9 mouse cellular contexts compared by ENCODE assay signal in genomic region chr11:68807787-68808186, GRCm38 (mm10).
DNase-seq lines count a peak whose midpoint lies in the region; TF ChIP-seq lines count a peak whose summit lies in the region.
"Had no signal": no experiment of that assay in that cellular context is flagged by ENCODE, and none has a peak within 500 bp of the region (broad histone marks: within the 10 kb centered on the region; RNA-seq: fewer than 3 reads in every experiment).

No protein-coding gene starts in this region.

- DNase-seq in 3T3-L1 (ENCODE audit: low read depth, low spot score), result peak; percentile 73
- DNase-seq in Muller cell, postnatal 12 days (ENCODE audit: inconsistent ontology term), result peak; percentile 36
- peak; percentile 71 for DNase-seq in cerebellum, adult 9-11 months
- DNase-seq in gastrocnemius, adult 18-20 months (ENCODE audit: low spot score), result peak; percentile 58
- DNase-seq in kidney, postnatal 4 days, result peak; percentile 88 to 89
- DNase-seq in lung, adult 2 months, result peak; percentile 76
- DNase-seq in right cerebral cortex, adult 18-20 months, result peak; percentile 54
- DNase-seq in urinary bladder, adult 18-20 months (ENCODE audit: low spot score in 2 of 2), result peak; percentile 31 to 71

- TF ChIP-seq CTCF in lung, adult 2 months (IDR thresholded peaks at IDR 0.05; ENCODE audit: insufficient read depth, low read length), result peak; percentile 93

- H3K4me3 ChIP-seq in lung, adult 2 months (replicated peaks; ENCODE audit: extremely low read depth, low read depth, low read length), result no peak overlapping the region
- H3K4me3 ChIP-seq: stomach, embryonic 15.5 days had no signal

- no peak for TF ChIP-seq POLR2A in lung, adult 2 months (IDR thresholded peaks at IDR 0.05; ENCODE audit: borderline replicate concordance, extremely low read depth, low read depth, low read length)

- H3K4me1 ChIP-seq in lung, adult 2 months (ENCODE audit: control insufficient read depth, insufficient read depth, low read length), result no peaks in the 10 kb centered on the region
- H3K4me1 ChIP-seq: stomach, embryonic 15.5 days had no signal

- 34% methylated on average over 6 of the region's 6 CpGs for WGBS in lung, adult 2 months

Comparison
In these comparisons a context has a peak if more than half of its experiments do, and no peak if none do; other contexts are left out.
1. DNase-seq: peak in every context shown above with its lines; median percentile 88 in kidney, postnatal 4 days; 76 in lung, adult 2 months; 73 in 3T3-L1; 71 in cerebellum, adult 9-11 months; 58 in gastrocnemius, adult 18-20 months; 54 in right cerebral cortex, adult 18-20 months; 51 in urinary bladder, adult 18-20 months; 36 in Muller cell, postnatal 12 days.